Mouse (Mus musculus) neural tube, embryonic 15.5 days (tissue): ENCODE results near the gene Ano6. TPM values are rescaled to one million over a fixed set of nuclear protein-coding genes. Genes with fewer than 3 reads are reported as not detected.

Experiments used
- ATAC-seq: fragments of 200-750 bp; cut with Nextera tagmentation; 2 replicates; pipeline ENCODE4 v1.8.0; 2017; ENCODE audit warnings: mild to moderate bottlenecking, moderate TSS enrichment, moderate library complexity; ENCODE audit not compliant: low FRiP score
- H3K27ac ChIP-seq: fragments of 300-500 bp; sonication (generic); replicated peaks from 2 replicates; pipeline ENCODE4 v1.5.1; 2015; ENCODE audit warnings: mild to moderate bottlenecking, inconsistent platforms
- H3K27me3 ChIP-seq: fragments of 300-500 bp; sonication (generic); replicated peaks from 2 replicates; pipeline ENCODE4 v1.6.1; 2015; ENCODE audit warnings: inconsistent platforms
- H3K36me3 ChIP-seq: fragments of 300-500 bp; sonication (generic); 2 replicates; pipeline ENCODE4 v1.6.1; 2015; ENCODE audit warnings: inconsistent platforms
- H3K4me1 ChIP-seq: fragments of 300-500 bp; sonication (generic); 2 replicates; pipeline ENCODE4 v1.6.1; 2015; ENCODE audit warnings: inconsistent platforms
- H3K4me2 ChIP-seq: fragments of 300-500 bp; sonication (generic); 2 replicates; pipeline ENCODE4 v1.6.1; 2015; ENCODE audit warnings: inconsistent platforms, mild to moderate bottlenecking, moderate library complexity
- H3K4me3 ChIP-seq: fragments of 300-500 bp; sonication (generic); replicated peaks from 2 replicates; pipeline ENCODE4 v1.5.1; 2015; ENCODE audit warnings: mild to moderate bottlenecking, inconsistent platforms
- H3K9ac ChIP-seq: fragments of 300-500 bp; sonication (generic); replicated peaks from 2 replicates; pipeline ENCODE4 v1.6.1; 2015; ENCODE audit warnings: mild to moderate bottlenecking, inconsistent platforms
- H3K9me3 ChIP-seq: fragments of 300-500 bp; sonication (generic); replicated peaks from 2 replicates; pipeline ENCODE4 v1.6.1; 2016; ENCODE audit warnings: inconsistent platforms
- WGBS: fragments of 180-500 bp; shearing (Covaris S2); methylation state at CpG from one replicate; pipeline ENCODE4 v1.1.7; 2015; ENCODE audit warnings: mixed read lengths; 5-methylcytosine and 5-hydroxymethylcytosine counted together
- polyA plus RNA-seq: library from polyadenylated mRNA; unstranded; fragments of >200 nt; fragmentation: Nextera tagmentation; extraction: Ambion mirVana; gene quantifications from 2 replicates; pipeline ENCODE4 v1.2.1, GENCODE M21; 2015

Ano6 gene
- polyA plus RNA-seq, 1 experiment from 2014 or later, result 27.0 TPM

GRCm38 (mm10) chr15:95976156-95976876 lies 185.7 kb downstream of the Ano6 start:
- H3K27me3 ChIP-seq, result no peaks in the 10 kb centered on the region
- ATAC-seq, result no peak
- H3K9me3 ChIP-seq, result no peaks in the 10 kb centered on the region
- WGBS, result 83% methylated on average over 4 of the region's 4 CpGs
- no peaks in the 10 kb centered on the region for H3K4me1 ChIP-seq
- H3K4me2 ChIP-seq, result no peak overlapping the region
- H3K27ac ChIP-seq, result no peak overlapping the region
- no peak overlapping the region for H3K4me3 ChIP-seq
- peaks cover 25% of the 10 kb centered on the region for H3K36me3 ChIP-seq
- H3K9ac ChIP-seq, result no peak overlapping the region

GRCm38 (mm10) chr15:95977169-95977938 lies 186.7 kb downstream of the Ano6 start:
- H3K9me3 ChIP-seq, result no peaks in the 10 kb centered on the region
- WGBS, result 79% methylated on average over 8 of the region's 8 CpGs
- H3K27ac ChIP-seq, result no peak overlapping the region
- peaks cover 20% of the 10 kb centered on the region for H3K36me3 ChIP-seq
- no peak for ATAC-seq
- no peak overlapping the region for H3K4me3 ChIP-seq
- H3K4me2 ChIP-seq, result no peak overlapping the region
- no peaks in the 10 kb centered on the region for H3K4me1 ChIP-seq
- H3K9ac ChIP-seq, result no peak overlapping the region
- H3K27me3 ChIP-seq, result no peaks in the 10 kb centered on the region

GRCm38 (mm10) chr15:95977939-95978252 lies 187.3 kb downstream of the Ano6 start:
- WGBS, result 87% methylated on average over 3 of the region's 3 CpGs
- no peak for ATAC-seq
- H3K9me3 ChIP-seq, result no peaks in the 10 kb centered on the region
- no peaks in the 10 kb centered on the region for H3K27me3 ChIP-seq
- H3K4me2 ChIP-seq, result no peak overlapping the region
- no peak overlapping the region for H3K9ac ChIP-seq
- H3K4me1 ChIP-seq, result no peaks in the 10 kb centered on the region
- H3K36me3 ChIP-seq, result peaks cover 15% of the 10 kb centered on the region
- H3K4me3 ChIP-seq, result no peak overlapping the region
- no peak overlapping the region for H3K27ac ChIP-seq

- Histone ChIP-seq H3K27me3 (no peaks in the 10 kb centered on the region), H3K9me3 (no peaks in the 10 kb centered on the region), H3K4me3 (no peak overlapping the region), H3K4me2 (no peak overlapping the region), H3K4me1 (no peaks in the 10 kb centered on the region), H3K27ac (no peak overlapping the region), H3K9ac (no peak overlapping the region), H3K36me3 (no peaks in the 10 kb centered on the region)
- ATAC-seq, result no peak
- 65% methylated on average over 5 of the region's 5 CpGs for whole genome bisulfite sequencing
Measured at GRCm38 (mm10) chr15:95980641-95981040, 190.0 kb downstream of the Ano6 start.

GRCm38 (mm10) chr15:95987916-95988315 lies 197.3 kb downstream of the Ano6 start:
- no peak overlapping the region for H3K4me3 ChIP-seq
- no peaks in the 10 kb centered on the region for H3K36me3 ChIP-seq
- WGBS, result 91% methylated on average over 3 of the region's 3 CpGs
- no peak overlapping the region for H3K9ac ChIP-seq
- H3K4me1 ChIP-seq, result no peaks in the 10 kb centered on the region
- H3K27me3 ChIP-seq, result no peaks in the 10 kb centered on the region
- ATAC-seq, result no peak
- 0 out of 2 replicates have a peak, but pooled peaks cover 2% of the 10 kb centered on the region for H3K9me3 ChIP-seq
- no peak overlapping the region for H3K4me2 ChIP-seq
- H3K27ac ChIP-seq, result no peak overlapping the region

- Histone ChIP-seq H3K27ac (no peak overlapping the region), H3K4me3 (no peak overlapping the region), H3K27me3 (no peaks in the 10 kb centered on the region), H3K4me1 (no peaks in the 10 kb centered on the region), H3K36me3 (no peaks in the 10 kb centered on the region), H3K4me2 (no peak overlapping the region), H3K9me3 (0 out of 2 replicates have a peak, but pooled peaks cover 2% of the 10 kb centered on the region), H3K9ac (no peak overlapping the region)
- 93% methylated on average over 9 of the region's 9 CpGs for whole genome bisulfite sequencing
- ATAC-seq, result no peak
Measured at GRCm38 (mm10) chr15:95989496-95990124, 199.0 kb downstream of the Ano6 start.

GRCm38 (mm10) chr15:96002958-96003601 lies 212.4 kb downstream of the Ano6 start:
- H3K9ac ChIP-seq, result no peak overlapping the region
- no peak overlapping the region for H3K4me2 ChIP-seq
- H3K27ac ChIP-seq, result no peak overlapping the region
- WGBS, result 77% methylated on average over 6 of the region's 6 CpGs
- no peak for ATAC-seq
- H3K27me3 ChIP-seq, result no peaks in the 10 kb centered on the region
- no peaks in the 10 kb centered on the region for H3K9me3 ChIP-seq
- H3K36me3 ChIP-seq, result no peaks in the 10 kb centered on the region
- no peaks in the 10 kb centered on the region for H3K4me1 ChIP-seq
- H3K4me3 ChIP-seq, result no peak overlapping the region

GRCm38 (mm10) chr15:96011640-96012390 lies 221.2 kb downstream of the Ano6 start:
- Histone ChIP-seq H3K27me3 (no peaks in the 10 kb centered on the region), H3K4me2 (peak overlapping the region; percentile 13; the same call in 1 of the 2 replicates), H3K4me3 (no peak overlapping the region), H3K9me3 (no peaks in the 10 kb centered on the region), H3K4me1 (peaks cover 3% of the 10 kb centered on the region), H3K27ac (peak overlapping the region; percentile 60; the same call in 1 of the 2 replicates), H3K9ac (no peak overlapping the region), H3K36me3 (no peaks in the 10 kb centered on the region)
- 91% methylated on average over 15 of the region's 16 CpGs for WGBS
- no peak for ATAC-seq

- Histone ChIP-seq H3K4me1 (peaks cover 3% of the 10 kb centered on the region), H3K27me3 (no peaks in the 10 kb centered on the region), H3K27ac (peak overlapping the region; percentile 60), H3K9ac (no peak overlapping the region), H3K36me3 (no peaks in the 10 kb centered on the region), H3K9me3 (no peaks in the 10 kb centered on the region), H3K4me3 (no peak overlapping the region), H3K4me2 (peak overlapping the region; percentile 13; the same call in 1 of the 2 replicates)
- WGBS, result 41% methylated on average over 8 of the region's 8 CpGs
- ATAC-seq, result peak; percentile 74
Measured at GRCm38 (mm10) chr15:96012391-96012775, 221.7 kb downstream of the Ano6 start.

- Histone ChIP-seq H3K4me2 (no peak overlapping the region), H3K4me1 (peaks cover 3% of the 10 kb centered on the region), H3K9me3 (no peaks in the 10 kb centered on the region), H3K9ac (no peak overlapping the region), H3K27me3 (no peaks in the 10 kb centered on the region), H3K27ac (no peak overlapping the region), H3K36me3 (no peaks in the 10 kb centered on the region), H3K4me3 (no peak overlapping the region)
- WGBS, result 93% methylated on average over 4 of the region's 4 CpGs
- ATAC-seq, result no peak
Measured at GRCm38 (mm10) chr15:96014501-96014900, 223.9 kb downstream of the Ano6 start.

GRCm38 (mm10) chr15:96020465-96020864 lies 229.8 kb downstream of the Ano6 start:
- H3K9me3 ChIP-seq, result no peaks in the 10 kb centered on the region
- no peak overlapping the region for H3K27ac ChIP-seq
- no peaks in the 10 kb centered on the region for H3K27me3 ChIP-seq
- no peaks in the 10 kb centered on the region for H3K4me1 ChIP-seq
- 94% methylated on average over 3 of the region's 3 CpGs for WGBS
- no peak overlapping the region for H3K9ac ChIP-seq
- no peak overlapping the region for H3K4me2 ChIP-seq
- no peaks in the 10 kb centered on the region for H3K36me3 ChIP-seq
- no peak overlapping the region for H3K4me3 ChIP-seq
- no peak for ATAC-seq
